Mouse (Mus musculus): ENCODE data around the gene Nod2. TPM values are rescaled to one million over a fixed set of nuclear protein-coding genes. Genes with fewer than 3 reads are reported as not detected.

The Nod2 gene
- polyA plus RNA-seq, 1 experiment from 2014 or later, result 0.41 TPM

DNA sequence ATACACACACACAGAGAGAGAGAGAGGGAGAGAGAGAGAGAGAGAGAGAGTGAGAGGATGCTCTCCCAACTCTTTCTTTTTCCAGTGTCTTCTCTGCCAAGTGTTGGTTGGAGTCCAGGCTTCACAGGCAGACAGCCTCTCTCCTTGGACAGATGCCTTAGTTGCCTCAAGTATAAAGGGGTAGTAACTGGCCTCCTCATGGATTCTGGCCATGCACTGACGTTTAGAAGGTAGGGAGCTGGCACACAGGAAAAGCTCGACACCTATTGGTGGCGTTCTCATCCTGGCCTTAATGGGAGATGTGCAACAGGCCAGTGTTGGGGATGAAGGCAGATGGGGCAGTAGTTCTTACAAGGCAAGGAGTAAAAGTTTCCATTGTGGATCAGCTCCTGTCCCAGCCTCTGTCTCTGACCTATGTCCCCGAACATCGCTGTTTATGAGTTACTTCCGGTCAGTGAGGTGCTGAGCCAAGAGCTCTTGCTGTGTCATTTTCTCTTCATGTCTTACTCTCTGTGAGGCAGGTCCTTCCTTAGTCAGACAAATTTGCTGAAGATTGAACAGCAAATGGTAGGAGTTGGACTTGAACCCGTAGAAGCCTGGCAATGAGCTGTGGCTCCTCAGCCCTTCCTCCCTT lies 36.7 kb downstream of the Nod2 start:
- no peaks in the 10 kb centered on the region for H3K36me3 ChIP-seq
- H3K27ac ChIP-seq, result no peak overlapping the region
- H3K4me2 ChIP-seq (replicated peaks), result no peak overlapping the region
- no peaks in the 10 kb centered on the region for H3K27me3 ChIP-seq
- H3K9ac ChIP-seq, result no peak overlapping the region
- 0 out of 2 replicates have a peak, but pooled peaks cover 3% of the 10 kb centered on the region for H3K4me1 ChIP-seq
- no peak overlapping the region for H3K4me3 ChIP-seq
- ATAC-seq (ENCODE audit: insufficient number of reproducible peaks, insufficient read depth, low FRiP score, low TSS enrichment), result no peak
- H3K9me3 ChIP-seq, result no peaks in the 10 kb centered on the region
- WGBS, result 84% methylated on average over 7 of the region's 7 CpGs

- H3K4me1 ChIP-seq, result peaks cover 5% of the 10 kb centered on the region; the same call in 1 of the 2 replicates
- H3K9me3 ChIP-seq, result no peaks in the 10 kb centered on the region
- H3K36me3 ChIP-seq, result no peaks in the 10 kb centered on the region
- no peak overlapping the region for H3K4me3 ChIP-seq
- H3K27me3 ChIP-seq, result no peaks in the 10 kb centered on the region
- no peak overlapping the region for H3K4me2 ChIP-seq (replicated peaks)
- ATAC-seq (ENCODE audit: insufficient number of reproducible peaks, insufficient read depth, low FRiP score, low TSS enrichment), result no peak
- H3K9ac ChIP-seq, result no peak overlapping the region
- H3K27ac ChIP-seq, result no peak overlapping the region
- 62% methylated on average over 9 of the region's 9 CpGs for WGBS
These were observed 39.3 kb downstream of the Nod2 start for GRCm38 (mm10) chr8:88686226-88686905.

GRCm38 (mm10) chr8:88686906-88687235 lies 39.8 kb downstream of the Nod2 start:
- WGBS, result 81% methylated on average over 8 of the region's 8 CpGs

DNA sequence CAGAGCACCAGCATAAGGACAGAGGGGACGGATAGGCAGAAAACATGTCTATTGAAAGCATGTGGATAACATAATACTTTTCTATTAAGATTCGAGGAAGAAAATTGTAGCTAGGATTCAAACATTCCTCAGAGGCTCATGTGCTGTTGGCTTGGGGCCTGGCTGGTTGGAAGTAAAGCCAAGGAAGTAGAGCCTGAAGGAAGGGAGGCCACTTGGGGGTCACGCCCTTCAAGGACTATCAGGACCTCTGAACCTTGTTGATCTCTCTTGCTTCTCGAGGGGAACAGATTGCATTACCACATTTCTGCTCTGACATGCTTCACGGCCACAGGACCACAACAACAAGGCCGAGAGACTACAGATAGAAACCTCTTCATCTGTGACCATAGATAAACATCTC lies 42.0 kb downstream of the Nod2 start:
- 71% methylated on average over 6 of the region's 6 CpGs for WGBS
- Histone ChIP-seq H3K9ac (no peak overlapping the region), H3K9me3 (no peaks in the 10 kb centered on the region), H3K4me2 (replicated peaks) (no peak overlapping the region), H3K36me3 (no peaks in the 10 kb centered on the region), H3K4me1 (peaks cover 14% of the 10 kb centered on the region), H3K27me3 (no peaks in the 10 kb centered on the region), H3K27ac (no peak overlapping the region), H3K4me3 (no peak overlapping the region)
- ATAC-seq (ENCODE audit: insufficient number of reproducible peaks, insufficient read depth, low FRiP score, low TSS enrichment), result no peak

More at GRCm38 (mm10) chr8:88686906-88687235, 39.8 kb downstream of the Nod2 start:
- Histone ChIP-seq H3K27ac (no peak overlapping the region), H3K9ac (no peak overlapping the region), H3K36me3 (no peaks in the 10 kb centered on the region), H3K4me2 (replicated peaks) (no peak overlapping the region), H3K4me1 (peaks cover 10% of the 10 kb centered on the region), H3K27me3 (no peaks in the 10 kb centered on the region), H3K9me3 (no peaks in the 10 kb centered on the region), H3K4me3 (no peak overlapping the region)
- ATAC-seq (ENCODE audit: insufficient number of reproducible peaks, insufficient read depth, low FRiP score, low TSS enrichment), result no peak

GRCm38 (mm10) chr8:88689891-88690290 lies 42.8 kb downstream of the Nod2 start:
- Histone ChIP-seq H3K27me3 (no peaks in the 10 kb centered on the region), H3K4me2 (replicated peaks) (no peak overlapping the region), H3K9me3 (no peaks in the 10 kb centered on the region), H3K4me1 (peaks cover 17% of the 10 kb centered on the region), H3K27ac (no peak overlapping the region), H3K4me3 (no peak overlapping the region), H3K9ac (no peak overlapping the region), H3K36me3 (no peaks in the 10 kb centered on the region)
- no peak for ATAC-seq (ENCODE audit: insufficient number of reproducible peaks, insufficient read depth, low FRiP score, low TSS enrichment)
- WGBS, result 85% methylated on average over 6 of the region's 6 CpGs

DNA sequence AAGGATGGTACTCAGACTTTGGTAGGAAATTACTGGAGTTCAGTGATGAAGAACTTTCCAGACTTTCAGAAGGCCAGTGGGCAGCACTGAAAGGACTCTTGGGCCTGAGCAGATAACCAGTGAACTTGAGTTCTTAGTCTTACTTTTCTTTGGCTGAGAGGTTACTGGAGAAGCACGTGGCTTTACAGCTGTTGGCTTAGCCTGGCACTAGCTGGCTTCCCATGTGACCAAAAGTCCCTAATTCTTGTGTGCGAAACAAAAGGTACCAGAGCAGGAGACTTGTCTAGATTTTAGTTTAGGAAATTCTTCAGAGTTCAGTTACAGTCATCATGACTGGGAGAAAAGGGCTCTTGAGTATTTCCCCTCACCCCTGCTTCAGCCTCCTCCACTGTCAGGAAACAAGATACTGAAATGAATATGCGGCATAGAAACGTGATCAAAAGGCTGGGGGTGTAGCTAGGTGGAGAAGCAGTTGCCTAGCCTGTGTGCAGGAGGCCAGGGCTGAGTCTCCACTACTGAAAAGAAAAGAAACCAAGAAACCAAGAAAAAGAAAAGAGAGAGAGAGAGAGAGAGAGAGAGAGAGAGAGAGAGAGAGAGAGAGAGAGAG lies 44.3 kb downstream of the Nod2 start:
- H3K27ac ChIP-seq, result no peak overlapping the region
- H3K4me3 ChIP-seq, result no peak overlapping the region
- no peak for ATAC-seq (ENCODE audit: insufficient number of reproducible peaks, insufficient read depth, low FRiP score, low TSS enrichment)
- H3K4me2 ChIP-seq (replicated peaks), result no peak overlapping the region
- no peaks in the 10 kb centered on the region for H3K36me3 ChIP-seq
- no peak overlapping the region for H3K9ac ChIP-seq
- peaks cover 19% of the 10 kb centered on the region for H3K4me1 ChIP-seq
- H3K9me3 ChIP-seq, result no peaks in the 10 kb centered on the region
- WGBS, result 37% methylated on average over 4 of the region's 4 CpGs
- no peaks in the 10 kb centered on the region for H3K27me3 ChIP-seq

- Histone ChIP-seq H3K4me3 (no peak overlapping the region), H3K27me3 (no peaks in the 10 kb centered on the region), H3K27ac (no peak overlapping the region), H3K4me1 (peaks cover 19% of the 10 kb centered on the region), H3K9me3 (no peaks in the 10 kb centered on the region), H3K4me2 (replicated peaks) (no peak overlapping the region), H3K36me3 (no peaks in the 10 kb centered on the region), H3K9ac (no peak overlapping the region)
- ATAC-seq (ENCODE audit: insufficient number of reproducible peaks, insufficient read depth, low FRiP score, low TSS enrichment), result no peak
- 42% methylated on average over 7 of the region's 7 CpGs for WGBS
These were observed 44.8 kb downstream of the Nod2 start for GRCm38 (mm10) chr8:88691961-88692360.

GRCm38 (mm10) chr8:88692866-88693265 lies 45.8 kb downstream of the Nod2 start:
- Histone ChIP-seq H3K36me3 (no peaks in the 10 kb centered on the region), H3K27me3 (no peaks in the 10 kb centered on the region)
- ATAC-seq (ENCODE audit: insufficient number of reproducible peaks, insufficient read depth, low FRiP score, low TSS enrichment), result no peak

GRCm38 (mm10) chr8:88693376-88693775 lies 46.3 kb downstream of the Nod2 start:
- Histone ChIP-seq H3K27ac (no peak overlapping the region), H3K4me3 (no peak overlapping the region), H3K4me1 (peaks cover 25% of the 10 kb centered on the region), H3K27me3 (no peaks in the 10 kb centered on the region), H3K9ac (no peak overlapping the region), H3K36me3 (no peaks in the 10 kb centered on the region), H3K4me2 (replicated peaks) (no peak overlapping the region), H3K9me3 (no peaks in the 10 kb centered on the region)
- no peak for ATAC-seq (ENCODE audit: insufficient number of reproducible peaks, insufficient read depth, low FRiP score, low TSS enrichment)
- WGBS, result 43% methylated on average over 4 of the region's 4 CpGs

More at GRCm38 (mm10) chr8:88692866-88693265, 45.8 kb downstream of the Nod2 start:
- Histone ChIP-seq H3K4me2 (replicated peaks) (no peak overlapping the region), H3K9me3 (no peaks in the 10 kb centered on the region), H3K4me1 (peaks cover 23% of the 10 kb centered on the region), H3K27ac (no peak overlapping the region), H3K9ac (no peak overlapping the region), H3K4me3 (no peak overlapping the region)
- WGBS, result 81% methylated on average over 6 of the region's 6 CpGs

DNA sequence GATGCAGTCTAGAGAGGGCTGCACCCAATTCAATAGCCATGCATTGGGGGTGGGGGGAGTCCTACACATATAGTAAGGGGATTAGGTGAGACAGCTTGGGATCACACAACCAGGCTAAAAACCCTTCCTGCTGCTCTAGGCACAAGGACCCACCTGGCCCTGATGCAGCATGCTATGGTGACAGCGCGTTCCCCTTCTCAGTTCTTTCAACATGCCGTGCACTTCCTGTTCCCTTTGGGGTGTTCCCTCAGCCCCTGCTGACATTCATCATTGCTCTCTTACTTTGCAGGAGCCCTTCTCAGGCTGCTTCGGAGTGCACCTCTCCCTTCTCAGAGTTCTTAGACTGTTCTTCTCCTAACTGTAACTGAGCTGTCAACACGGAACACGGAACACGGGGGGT lies 47.2 kb downstream of the Nod2 start:
- no peak for ATAC-seq (ENCODE audit: insufficient number of reproducible peaks, insufficient read depth, low FRiP score, low TSS enrichment)
- no peak overlapping the region for H3K27ac ChIP-seq
- no peak overlapping the region for H3K4me3 ChIP-seq
- no peak overlapping the region for H3K9ac ChIP-seq
- H3K9me3 ChIP-seq, result no peaks in the 10 kb centered on the region
- WGBS, result 71% methylated on average over 7 of the region's 7 CpGs
- H3K27me3 ChIP-seq, result no peaks in the 10 kb centered on the region
- no peak overlapping the region for H3K4me2 ChIP-seq (replicated peaks)
- H3K4me1 ChIP-seq, result peaks cover 25% of the 10 kb centered on the region
- H3K36me3 ChIP-seq, result no peaks in the 10 kb centered on the region

GRCm38 (mm10) chr8:88696228-88696627 lies 49.1 kb downstream of the Nod2 start:
- no peaks in the 10 kb centered on the region for H3K27me3 ChIP-seq
- ATAC-seq (ENCODE audit: insufficient number of reproducible peaks, insufficient read depth, low FRiP score, low TSS enrichment), result no peak
- H3K4me1 ChIP-seq, result peaks cover 25% of the 10 kb centered on the region
- no peak overlapping the region for H3K9ac ChIP-seq
- H3K9me3 ChIP-seq, result no peaks in the 10 kb centered on the region
- no peaks in the 10 kb centered on the region for H3K36me3 ChIP-seq
- H3K4me3 ChIP-seq, result peak overlapping the region; percentile 94
- 20% methylated on average over 7 of the region's 7 CpGs for WGBS
- peak overlapping the region; percentile 40 for H3K4me2 ChIP-seq (replicated peaks)
- no peak overlapping the region for H3K27ac ChIP-seq

Data from embryonic facial prominence, embryonic 12.5 days (tissue).